Mouse (Mus musculus): ENCODE data around the gene Arl9.

DNA sequence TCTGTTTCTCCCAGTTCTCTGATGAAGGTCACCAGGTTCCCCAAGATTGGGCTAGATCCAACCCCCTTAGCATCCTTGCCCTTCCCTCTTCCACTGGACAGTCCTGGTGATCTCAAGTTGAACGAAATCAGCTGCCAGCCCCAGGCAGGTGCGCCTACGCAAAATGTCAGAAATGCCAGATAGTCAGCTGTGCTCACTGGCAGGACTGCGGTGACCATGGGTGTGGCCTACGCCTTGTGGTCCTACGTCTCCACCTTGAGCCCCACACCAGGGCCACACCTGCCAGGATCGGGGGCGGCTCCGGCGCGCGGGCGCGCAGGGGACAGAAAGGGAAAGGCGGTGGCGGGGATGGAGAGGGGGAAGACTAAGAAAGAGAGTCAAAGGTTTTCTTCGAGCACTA lies 2.7 kb upstream of the Arl9 start:
- TF ChIP-seq EP300 (IDR thresholded peaks at IDR 0.05; ENCODE audit: insufficient read depth, low read depth, low read length) (no peak), CTCF (IDR thresholded peaks at IDR 0.05) (no peak)

Data from heart, adult 2 months (tissue).